Mouse (Mus musculus): ENCODE results near the gene Chpf.

Gene Chpf

GRCm38 (mm10) chr1:75478916-75479634 is at the start of gene Chpf, which contains the start of gene Tmem198:
Gene Chpf (minus strand): TSS chr1:75479307.
Gene Tmem198 (plus strand): TSS chr1:75479532.
- DNase-seq (ENCODE audit: low spot score in 2 of 2): peak; percentile 97 to 98

- no peak for DNase-seq (ENCODE audit: low spot score in 2 of 2)
These were observed 45.6 kb upstream of the Chpf start for GRCm38 (mm10) chr1:75524679-75525078.

GRCm38 (mm10) chr1:75521321-75522031 is 42.4 kb upstream of the Chpf start, which contains the start of gene Stk11ip:
Gene Stk11ip (plus strand): TSS chr1:75521529.
- DNase-seq (ENCODE audit: low spot score in 2 of 2): peak; percentile 85 to 89

GRCm38 (mm10) chr1:75519576-75519975 is 40.5 kb upstream of the Chpf start:
- DNase-seq (ENCODE audit: low spot score in 2 of 2): no peak

GRCm38 (mm10) chr1:75518427-75518826 is 39.3 kb upstream of the Chpf start:
- no peak for DNase-seq (ENCODE audit: low spot score in 2 of 2)

GRCm38 (mm10) chr1:75517984-75518383 is 38.9 kb upstream of the Chpf start:
- DNase-seq (ENCODE audit: low spot score in 2 of 2): no peak

- DNase-seq (ENCODE audit: low spot score in 2 of 2): no peak
These were observed 37.7 kb upstream of the Chpf start for GRCm38 (mm10) chr1:75516703-75517380.

GRCm38 (mm10) chr1:75512550-75512949 is 33.4 kb upstream of the Chpf start:
- DNase-seq (ENCODE audit: low spot score in 2 of 2): no peak

- no peak for DNase-seq (ENCODE audit: low spot score in 2 of 2)
These were observed 32.5 kb upstream of the Chpf start for GRCm38 (mm10) chr1:75511437-75512210.

GRCm38 (mm10) chr1:75510154-75510553 is 31.0 kb upstream of the Chpf start:
- no peak for DNase-seq (ENCODE audit: low spot score in 2 of 2)

- DNase-seq (ENCODE audit: low spot score in 2 of 2): no peak
These were observed 30.5 kb upstream of the Chpf start for GRCm38 (mm10) chr1:75509586-75509985.

GRCm38 (mm10) chr1:75507006-75507405 is 27.9 kb upstream of the Chpf start, which contains the start of gene Inha:
Gene Inha (plus strand): TSS chr1:75507077.
- DNase-seq (ENCODE audit: low spot score in 2 of 2): no peak

- DNase-seq (ENCODE audit: low spot score in 2 of 2): peak in 1 of 2 experiments; percentile 61
These were observed 27.1 kb upstream of the Chpf start, which contains the start of gene Obsl1 for GRCm38 (mm10) chr1:75505956-75506831. Gene Obsl1 (minus strand): TSS chr1:75506452.

- peak; percentile 65 to 76 for DNase-seq (ENCODE audit: low spot score in 2 of 2)
These were observed 26.2 kb upstream of the Chpf start for GRCm38 (mm10) chr1:75505159-75505955.

- DNase-seq (ENCODE audit: low spot score in 2 of 2): no peak
These were observed 25.3 kb upstream of the Chpf start for GRCm38 (mm10) chr1:75504256-75505045.

GRCm38 (mm10) chr1:75503651-75503980 is 24.5 kb upstream of the Chpf start:
- DNase-seq (ENCODE audit: low spot score in 2 of 2): no peak

GRCm38 (mm10) chr1:75502945-75503650 is 24.0 kb upstream of the Chpf start:
- DNase-seq (ENCODE audit: low spot score in 2 of 2): no peak

- no peak for DNase-seq (ENCODE audit: low spot score in 2 of 2)
These were observed 22.8 kb upstream of the Chpf start for GRCm38 (mm10) chr1:75501905-75502304.

Data from frontal cortex, postnatal 10 days (tissue).